Mouse (Mus musculus) Muller cell, postnatal 12 days (primary cell): ENCODE data around the gene Agrn.
A peak's percentile ranks its signal among the peaks of the same experiment; 100 is the strongest.

Experiments used
- DNase-seq: peaks from one replicate; pipeline ENCODE4 v3.0.0-alpha.2; 2015; ENCODE audit errors: inconsistent ontology term

Agrn gene

DNA sequence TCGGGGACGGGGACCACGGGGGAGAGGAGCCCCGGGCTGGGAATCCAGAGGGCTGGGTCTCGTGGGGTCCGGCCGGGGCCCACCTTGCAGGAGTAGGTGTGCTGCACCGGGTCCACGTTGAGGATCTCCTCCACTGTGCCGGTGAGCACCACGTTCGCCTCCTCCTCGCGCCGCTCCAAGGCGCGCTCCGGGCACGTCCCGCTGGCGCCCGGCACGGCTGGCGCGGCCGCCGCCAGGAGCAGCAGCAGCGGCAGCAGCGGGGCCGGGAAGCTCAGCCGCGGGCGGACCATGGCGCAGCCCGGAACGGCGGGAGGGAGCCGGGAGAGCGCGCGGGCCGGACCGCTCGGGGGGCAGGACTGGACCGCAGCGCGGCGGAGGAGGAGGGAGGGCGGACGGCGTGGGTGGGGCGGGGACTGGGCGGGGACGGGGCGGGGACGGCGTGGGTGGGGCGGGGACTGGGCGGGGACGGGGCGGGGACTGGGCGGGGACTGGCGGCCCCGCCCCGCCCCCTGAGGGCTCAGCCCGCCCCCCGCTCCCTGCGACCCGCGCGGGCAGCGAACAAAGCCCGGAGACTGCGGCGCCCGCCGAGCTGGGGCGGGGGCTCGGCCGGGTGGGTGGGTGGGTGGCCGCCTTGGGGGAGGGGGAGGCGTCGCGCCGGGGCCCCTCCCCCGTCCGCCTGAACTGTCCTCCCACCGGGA, at the start of gene Agrn:
Gene Agrn, minus strand, starts transcription at position 358 of the 698 bp plus-strand sequence.
- peak; percentile 82 for DNase-seq

DNA sequence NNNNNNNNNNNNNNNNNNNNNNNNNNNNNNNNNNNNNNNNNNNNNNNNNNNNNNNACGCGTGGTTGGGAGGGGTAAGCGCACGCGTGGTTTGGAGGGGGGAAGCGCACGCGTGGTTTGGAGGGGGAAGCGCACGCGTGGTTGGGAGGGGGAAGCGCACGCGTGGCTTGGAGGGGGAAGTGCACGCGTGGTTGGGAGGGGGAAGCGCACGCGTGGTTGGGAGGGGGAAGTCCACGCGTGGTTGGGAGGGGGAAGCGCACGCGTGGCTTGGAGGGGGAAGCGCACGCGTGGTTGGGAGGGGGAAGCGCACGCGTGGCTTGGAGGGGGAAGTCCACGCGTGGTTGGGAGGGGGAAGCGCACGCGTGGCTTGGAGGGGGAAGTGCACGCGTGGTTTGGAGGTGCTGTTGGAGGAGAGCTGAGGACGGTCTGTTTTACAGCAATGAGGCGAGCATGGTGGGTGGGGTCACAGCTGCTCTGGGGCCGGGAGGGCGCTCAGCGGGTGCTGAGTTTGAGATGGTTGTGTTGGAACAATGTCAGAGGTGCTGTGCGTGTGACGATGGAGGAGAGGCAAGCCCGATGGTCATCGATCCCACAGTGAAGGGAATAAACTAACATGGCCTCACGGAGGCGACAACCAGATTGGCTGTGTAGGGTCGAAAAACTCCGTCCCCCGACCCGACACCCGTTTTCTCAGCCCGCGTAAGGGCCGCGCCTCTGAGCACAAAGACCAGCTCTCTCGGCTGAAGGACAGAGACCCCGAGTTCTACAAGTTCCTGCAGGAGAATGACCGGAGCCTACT, 39.6 kb upstream of the Agrn start:
- DNase-seq, result peak; percentile 19

DNA sequence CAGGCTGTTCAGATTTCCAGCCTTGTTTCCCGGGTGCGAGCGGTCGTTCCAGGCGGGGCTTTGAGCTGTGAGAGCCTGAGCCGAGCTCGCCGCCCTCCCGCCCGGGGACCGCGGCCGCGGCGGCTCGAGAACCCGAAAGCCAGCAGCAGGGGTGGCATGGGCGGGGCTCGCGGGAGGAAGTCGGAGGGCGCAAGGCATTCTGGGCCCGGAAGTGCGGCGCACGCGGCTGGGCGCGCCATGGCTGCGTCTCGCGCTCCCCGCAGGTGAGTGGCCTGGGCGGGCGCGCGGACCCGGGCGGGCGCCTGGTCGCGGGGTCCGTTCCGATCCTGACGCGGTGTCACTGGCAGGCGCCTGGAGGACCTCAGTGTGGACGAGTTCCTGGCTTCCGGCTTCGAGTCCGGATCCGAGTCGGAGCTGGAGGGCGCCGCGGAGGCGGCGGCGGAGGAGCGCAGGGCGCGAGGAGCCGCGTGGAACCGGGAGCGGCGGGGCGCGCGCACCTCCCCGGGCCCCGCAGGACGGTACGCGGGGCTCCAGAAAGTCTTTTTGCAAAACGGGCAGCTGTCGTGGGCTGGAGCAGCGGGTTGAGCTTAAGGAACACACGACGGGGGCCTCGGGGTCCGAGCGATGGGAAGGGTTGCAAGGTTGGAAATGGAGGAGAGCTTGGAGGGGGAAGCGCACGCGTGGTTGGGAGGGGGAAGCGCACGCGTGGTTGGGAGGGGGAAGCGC, 38.7 kb upstream of the Agrn start, which contains the start of gene Noc2l:
Gene Noc2l, plus strand, starts transcription at position 203 of the 726 bp plus-strand sequence.
- DNase-seq, result peak; percentile 96

DNA sequence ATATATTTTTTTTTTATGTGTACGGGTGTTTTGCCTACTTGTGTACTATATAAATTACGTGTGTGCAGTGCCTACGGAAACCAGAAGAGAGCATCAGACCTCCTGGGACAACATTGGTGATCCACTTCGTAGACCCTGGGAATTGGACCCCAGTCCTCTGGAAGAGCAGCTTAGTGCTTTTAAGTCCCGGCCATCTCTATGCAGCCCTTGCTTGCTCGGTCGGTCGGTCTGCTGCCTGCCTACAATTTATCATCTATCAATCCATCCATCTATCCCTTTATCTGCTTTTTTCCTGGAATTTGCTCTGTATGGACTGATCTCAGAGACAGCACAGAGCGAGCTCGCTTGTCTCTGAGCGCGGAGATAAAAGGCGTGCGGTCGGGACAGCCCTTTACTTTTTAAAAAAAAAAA, 38.1 kb upstream of the Agrn start:
- DNase-seq, result no peak

DNA sequence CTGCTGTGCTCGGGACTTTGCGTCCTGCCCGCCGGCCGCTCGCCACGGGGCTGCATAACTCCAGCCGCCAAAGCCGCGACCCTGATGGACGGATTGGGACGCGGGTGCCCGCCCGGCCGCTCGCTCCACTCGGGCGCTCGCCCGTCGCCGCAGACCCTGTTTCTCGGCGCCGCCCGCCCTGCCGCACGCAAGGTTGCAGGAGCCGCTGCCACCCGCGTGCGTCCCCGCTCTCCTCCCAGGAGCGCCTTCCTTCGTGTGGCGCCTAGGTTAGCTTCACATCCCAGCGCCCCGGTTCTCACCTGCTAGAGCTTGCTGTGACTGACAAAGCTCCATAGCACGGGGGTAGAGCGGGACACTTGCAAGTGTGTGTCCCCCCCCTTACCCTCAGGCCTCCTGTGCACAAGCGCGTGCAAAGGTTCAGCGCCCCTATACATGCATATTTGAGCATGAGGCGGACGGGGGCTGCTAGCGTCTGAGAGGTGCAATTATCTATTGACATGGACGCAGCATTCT, 37.5 kb upstream of the Agrn start, which contains the start of gene Plekhn1:
Gene Plekhn1, minus strand, starts transcription at position 157 of the 513 bp plus-strand sequence.
- DNase-seq, result peak; percentile 80

DNA sequence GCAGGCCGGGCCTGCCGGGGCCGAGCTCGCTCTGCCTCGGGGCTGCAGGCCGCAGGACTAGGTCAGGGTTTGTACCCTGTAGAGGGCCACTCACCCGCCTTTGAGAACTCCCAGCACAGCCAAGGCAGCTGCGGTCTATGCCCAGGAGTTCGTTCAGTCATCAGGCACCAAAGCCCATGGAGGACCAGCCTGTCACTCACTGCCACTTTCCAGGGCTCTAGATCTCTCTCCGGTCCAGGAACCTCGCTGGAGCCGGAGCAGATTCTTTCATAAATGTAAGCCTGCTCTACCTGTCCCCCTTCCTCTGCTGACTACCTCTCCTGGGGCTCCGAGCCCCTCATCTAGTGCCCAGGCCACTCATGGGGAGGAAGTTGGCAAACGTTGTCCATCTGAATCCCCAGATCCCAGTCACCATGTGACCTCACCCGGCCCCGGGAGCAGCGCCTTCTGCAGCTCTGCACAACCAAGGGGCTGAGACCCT, 36.8 kb upstream of the Agrn start:
- DNase-seq, result peak; percentile 30

DNA sequence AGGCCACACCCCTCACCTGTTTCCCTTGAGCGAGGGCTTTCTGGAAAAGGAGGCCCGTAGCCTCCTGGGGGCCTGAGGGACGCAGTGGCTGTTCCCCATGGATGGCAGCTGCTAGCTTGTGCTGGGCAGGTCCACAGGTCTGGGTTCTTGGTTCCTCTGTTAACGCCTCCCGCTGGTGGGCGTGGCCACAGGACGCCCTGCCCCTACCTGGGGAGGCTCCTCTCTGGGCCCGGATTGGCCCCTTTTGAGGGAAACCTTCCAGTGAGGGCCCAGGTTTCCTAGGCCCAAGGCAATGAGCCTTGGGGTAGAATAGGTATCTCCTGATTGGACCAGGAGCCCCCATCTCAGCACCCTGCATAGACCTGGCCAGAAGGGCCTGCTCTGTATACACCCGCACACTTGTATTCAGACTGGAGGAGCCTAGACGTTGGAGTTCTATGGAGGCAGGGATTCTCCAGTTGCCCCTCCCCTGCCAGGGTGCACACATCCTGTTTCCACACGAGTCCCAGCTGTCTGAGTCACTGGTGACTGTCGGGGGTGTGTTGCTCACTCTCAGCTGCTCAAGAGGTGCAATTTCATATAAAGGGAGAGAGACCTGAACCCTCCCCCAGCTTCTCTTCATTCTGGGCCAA, 31.2 kb upstream of the Agrn start:
- DNase-seq, result peak; percentile 31

DNA sequence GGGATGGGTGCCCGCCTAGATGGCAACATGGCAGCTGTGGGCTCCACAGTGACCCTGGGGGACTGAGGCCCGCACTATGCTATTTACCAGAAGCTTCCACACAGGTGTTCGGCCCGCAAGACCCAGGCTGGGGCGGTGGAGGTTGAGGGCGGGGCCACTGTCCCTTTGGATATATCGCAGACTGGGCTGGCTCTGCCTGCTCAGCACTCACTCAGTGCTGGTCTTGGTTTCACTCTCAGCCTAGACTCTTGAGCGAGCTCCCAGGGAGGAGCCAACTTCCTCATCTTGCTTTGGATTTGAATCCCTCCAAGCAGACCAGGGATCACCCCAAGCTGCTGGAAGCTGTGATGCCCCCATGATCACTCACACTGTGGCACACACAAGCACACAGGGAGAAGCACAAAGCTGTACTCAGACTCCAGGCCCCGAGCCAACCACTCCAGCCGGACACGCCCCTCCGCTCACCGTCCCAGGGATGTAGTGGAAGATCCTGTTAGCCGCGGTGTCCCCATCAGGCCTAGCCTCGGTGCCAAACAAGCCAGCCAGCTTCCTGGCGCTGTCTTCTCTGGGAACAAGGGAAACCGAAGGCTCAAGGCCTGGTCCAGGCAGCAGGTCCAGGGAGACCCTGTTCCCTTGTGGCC, 30.6 kb upstream of the Agrn start:
- DNase-seq, result peak; percentile 40

DNA sequence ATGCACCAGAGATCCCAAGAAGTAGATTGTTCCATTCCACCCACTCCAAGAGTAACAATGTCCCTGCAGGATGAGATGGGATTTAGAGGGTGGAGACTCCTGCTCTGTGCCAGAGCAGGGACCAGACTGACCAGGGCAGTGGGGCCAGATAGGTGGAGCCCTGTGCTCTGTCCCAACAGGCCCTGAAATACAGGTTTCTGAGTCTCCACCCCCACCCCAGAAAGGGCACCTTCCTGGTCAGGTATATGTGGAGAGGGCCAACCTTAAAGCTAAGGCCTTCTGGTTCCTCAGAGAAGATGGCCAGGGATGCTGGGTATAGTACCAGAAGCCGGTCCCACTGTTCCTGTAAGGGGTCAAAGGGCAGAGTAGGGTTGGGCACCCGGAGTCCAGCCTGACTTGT, 27.0 kb upstream of the Agrn start:
- DNase-seq, result no peak

DNA sequence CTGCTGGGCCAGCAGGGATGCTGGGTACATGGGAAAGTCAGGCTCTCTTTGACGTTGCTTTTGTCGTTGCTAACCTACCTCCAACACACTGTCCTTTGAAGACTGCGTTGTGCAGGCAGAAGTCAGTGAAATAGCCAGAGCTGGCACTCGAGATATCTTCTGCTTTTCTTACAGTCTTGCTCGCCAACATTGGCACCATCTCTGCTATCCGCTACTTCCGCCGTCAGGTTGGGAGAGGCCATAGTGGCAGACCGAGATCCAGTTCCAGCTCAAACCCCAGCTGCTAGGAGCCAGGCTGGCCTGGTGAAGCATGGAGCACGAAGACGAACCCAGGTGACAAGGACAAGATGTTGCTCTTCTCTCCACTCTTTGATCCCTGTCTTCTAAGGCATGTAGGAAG, 22.6 kb upstream of the Agrn start:
- no peak for DNase-seq

DNA sequence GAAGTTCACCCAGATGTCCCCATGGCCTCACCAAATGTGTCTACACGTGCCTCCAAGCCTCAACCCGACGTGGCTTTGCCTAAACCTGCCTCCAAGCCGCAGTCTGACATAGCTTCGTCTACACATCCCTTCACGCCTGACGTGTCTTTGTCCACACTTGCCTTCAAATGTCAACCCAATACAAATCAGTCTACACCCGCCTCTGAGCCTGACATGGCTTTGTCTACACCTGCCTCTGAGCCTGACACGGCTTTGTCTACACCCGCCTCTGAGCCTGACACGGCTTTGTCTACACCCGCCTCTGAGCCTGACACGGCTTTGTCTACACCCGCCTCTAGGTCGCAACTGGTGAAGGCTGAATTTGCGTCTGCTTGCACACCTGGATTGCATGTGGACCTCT, 20.6 kb upstream of the Agrn start:
- DNase-seq, result no peak

DNA sequence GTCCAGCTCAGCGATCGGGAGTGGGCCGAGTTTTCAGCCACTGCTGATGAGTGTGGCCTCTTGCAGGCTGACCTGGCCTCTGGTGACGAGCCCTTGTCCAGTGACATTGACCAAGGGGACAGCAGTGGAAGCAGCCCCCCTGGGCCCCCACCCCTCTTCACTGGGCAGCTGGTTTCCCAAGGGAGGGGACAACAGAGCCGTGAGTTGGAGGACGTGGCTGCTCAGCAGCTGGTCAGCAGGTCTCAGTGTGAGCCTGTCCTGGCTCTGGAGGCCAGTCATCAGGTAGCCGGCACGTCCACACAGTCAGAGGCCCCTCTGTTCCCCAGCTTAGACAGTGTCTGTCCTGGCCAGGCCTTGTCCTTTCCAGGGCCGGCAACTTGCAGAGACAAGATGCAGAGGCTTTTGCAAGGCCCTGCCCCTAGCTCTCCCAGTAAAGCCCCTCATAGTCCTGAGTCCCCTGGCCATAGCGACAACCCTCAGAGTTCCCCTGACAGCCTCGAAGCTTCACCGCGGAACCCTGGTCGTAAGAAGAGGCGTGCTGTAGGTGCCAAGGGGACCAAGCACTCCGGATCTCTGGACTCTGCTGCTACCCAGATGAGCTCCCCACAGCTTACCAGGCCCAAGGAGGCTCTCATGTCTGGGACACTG, 19.9 kb upstream of the Agrn start:
- DNase-seq, result no peak

DNA sequence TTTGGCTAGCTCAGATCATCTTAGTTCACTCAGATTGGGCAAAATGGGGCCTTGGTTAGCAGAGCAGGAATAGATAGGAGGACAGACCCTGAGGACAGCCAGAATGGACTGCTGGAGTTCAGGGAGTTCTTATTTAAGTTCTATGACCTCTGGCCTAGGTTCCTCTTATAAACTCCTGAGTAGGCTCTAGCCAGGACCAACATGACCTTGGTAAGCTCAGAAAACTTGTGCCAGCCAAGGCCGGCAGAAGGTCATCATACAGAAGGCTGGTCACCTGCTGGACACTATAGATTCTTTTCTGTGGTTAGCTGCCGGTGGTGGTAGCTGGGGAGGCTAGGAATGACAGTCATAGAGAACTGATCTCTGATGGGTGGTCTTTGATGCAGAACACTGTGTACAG, 18.9 kb upstream of the Agrn start:
- DNase-seq, result no peak

DNA sequence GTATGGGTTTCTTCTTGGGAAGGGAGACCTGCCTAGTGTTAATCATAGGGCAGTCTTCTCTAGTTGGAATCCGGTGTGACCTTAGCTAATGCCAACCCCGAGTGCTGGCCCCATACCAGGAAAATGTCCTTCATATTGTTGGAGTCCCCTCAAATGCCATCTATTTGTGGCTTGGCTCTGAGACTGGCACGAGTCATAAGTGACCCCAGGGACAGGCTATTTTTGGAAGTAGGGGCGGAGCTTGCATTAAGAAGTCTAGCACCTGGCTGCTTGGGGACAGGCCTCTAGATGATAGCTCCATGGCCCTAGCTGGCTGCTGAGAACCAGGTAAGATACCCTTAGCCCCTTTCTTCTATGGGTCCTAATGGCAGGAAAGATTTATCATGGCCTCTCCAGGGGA, 18.4 kb upstream of the Agrn start, which contains the start of gene Perm1:
Gene Perm1, plus strand, starts transcription at position 220 of the 400 bp plus-strand sequence.
- DNase-seq, result peak; percentile 49

DNA sequence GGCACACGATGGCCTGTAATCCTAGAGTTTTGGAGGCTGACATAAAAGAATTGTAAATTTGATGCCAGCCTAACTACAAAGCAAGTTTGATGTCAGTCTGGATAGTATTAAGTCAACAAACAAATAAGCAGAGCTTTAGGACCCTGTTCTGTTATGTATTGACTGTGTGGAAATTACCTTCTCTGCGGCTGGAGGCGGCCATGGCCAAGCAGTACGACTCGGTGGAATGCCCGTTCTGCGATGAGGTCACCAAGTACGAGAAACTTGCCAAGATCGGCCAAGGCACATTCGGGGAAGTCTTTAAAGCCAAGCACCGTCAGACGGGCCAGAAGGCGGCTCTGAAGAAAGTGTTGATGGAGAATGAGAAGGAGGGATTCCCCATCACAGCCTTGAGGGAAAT, 15.8 kb upstream of the Agrn start:
- DNase-seq, result no peak

DNA sequence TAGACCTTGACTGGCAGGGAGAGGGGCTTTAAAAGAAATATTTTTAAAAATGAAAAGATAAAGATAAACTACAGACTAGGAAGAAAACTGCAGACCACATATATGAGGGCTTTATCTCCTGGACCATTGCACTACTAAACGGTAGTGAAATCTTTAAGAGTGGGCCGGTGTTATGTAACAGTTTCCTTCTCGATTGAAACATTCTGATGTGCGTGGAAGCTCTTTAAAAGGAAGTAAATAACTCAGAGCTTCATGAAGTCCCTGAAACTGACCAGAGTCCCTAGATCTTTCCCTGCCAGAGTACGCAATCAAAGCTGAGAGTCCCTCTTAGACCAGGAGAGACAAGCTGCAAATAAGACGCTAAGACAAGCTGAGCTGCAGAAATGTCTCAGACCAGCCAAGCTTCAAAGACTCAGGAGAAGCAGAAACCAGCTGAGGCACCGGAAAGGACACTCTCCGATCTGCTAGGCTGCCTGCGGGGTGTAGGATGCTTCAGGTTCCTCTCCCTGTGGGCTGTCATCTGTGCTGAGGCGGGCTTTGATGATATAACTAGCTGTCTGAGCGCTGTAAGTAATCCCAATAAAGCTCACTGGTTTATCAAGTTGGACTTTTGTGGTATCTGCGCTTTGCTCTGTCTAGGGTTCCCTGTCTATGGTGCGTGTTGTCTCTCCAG, 12.8 kb upstream of the Agrn start:
- no peak for DNase-seq

DNA sequence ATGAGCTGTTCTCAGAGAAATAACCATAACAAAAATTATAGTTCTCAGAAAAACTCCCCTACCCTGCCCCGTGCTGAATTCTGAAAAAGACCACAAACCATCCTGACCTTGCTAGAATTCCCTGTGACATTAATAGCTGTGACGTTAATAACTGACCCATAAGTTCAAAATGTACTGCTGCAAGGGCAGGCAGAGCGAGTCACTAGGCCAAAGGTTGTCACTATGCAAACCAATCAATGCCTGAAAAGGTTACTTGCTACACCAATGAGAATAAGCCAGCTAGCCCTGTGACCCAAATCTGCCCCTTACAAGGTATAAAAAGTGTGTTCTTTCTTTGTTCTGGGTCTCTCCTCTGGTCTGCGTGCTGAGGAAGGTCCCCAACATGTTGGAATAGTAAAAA, 11.6 kb upstream of the Agrn start:
- no peak for DNase-seq

DNA sequence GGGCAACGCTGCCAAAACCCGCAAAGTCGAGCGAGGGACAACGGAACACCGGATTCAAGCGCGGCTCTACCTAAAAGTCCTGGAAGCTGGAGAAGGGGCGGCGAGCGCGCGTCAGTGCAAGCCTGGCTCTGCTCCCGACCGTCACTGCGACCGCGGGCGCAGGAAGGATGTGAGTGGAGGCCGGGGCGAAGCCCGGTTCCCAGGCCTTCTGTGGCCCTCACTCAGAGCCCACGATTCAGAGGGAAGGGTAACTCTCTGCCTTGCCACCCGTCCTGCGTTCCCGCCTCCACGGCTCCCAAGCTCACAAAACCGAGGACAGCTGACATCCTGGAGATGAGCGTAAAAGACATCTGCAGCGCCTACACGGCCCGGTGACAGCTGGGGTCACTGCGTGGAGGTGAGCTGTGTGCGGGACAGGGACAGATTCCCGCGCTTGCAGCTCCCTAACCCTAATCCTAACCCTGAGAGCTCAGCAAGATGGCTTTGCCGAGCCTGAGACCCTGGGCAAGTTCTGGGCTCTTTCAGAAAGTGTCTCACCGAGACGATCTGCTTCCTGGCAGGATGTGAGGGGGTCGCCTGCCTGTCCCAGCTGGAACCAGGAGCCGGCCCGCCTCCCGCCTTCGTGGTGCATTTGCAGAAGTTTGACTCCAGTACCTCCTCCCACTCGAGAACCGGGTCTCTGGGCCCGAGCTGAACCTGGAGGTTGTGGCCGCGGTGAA, 6.3 kb upstream of the Agrn start:
- peak; percentile 75 for DNase-seq

DNA sequence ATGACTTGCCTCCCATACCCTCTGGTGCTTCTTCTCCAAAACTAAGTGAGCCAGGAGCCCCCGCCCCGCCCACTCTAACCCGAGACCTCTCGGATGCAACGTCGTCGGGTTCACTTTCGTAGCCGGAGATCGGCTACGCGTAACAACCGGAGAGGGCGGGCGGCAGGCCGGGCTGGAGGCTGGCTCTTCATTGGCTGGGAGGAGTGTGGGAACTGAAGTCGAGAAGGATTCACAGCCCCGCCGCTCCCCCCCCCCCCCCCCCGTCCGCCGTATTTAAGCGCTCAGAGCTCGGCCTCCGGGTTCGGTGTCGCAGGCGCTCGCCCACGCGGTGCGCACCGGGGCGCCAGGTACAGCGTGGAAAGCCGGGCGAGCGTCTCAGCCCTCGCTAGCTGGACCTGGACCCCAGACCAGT, 5.7 kb upstream of the Agrn start, which contains the start of gene AW011738:
Gene AW011738, plus strand, starts transcription at position 304 of the 412 bp plus-strand sequence.
- peak; percentile 88 for DNase-seq
